Comparison of ENCODE assay signal across 8 mouse cellular contexts in the genomic region with DNA sequence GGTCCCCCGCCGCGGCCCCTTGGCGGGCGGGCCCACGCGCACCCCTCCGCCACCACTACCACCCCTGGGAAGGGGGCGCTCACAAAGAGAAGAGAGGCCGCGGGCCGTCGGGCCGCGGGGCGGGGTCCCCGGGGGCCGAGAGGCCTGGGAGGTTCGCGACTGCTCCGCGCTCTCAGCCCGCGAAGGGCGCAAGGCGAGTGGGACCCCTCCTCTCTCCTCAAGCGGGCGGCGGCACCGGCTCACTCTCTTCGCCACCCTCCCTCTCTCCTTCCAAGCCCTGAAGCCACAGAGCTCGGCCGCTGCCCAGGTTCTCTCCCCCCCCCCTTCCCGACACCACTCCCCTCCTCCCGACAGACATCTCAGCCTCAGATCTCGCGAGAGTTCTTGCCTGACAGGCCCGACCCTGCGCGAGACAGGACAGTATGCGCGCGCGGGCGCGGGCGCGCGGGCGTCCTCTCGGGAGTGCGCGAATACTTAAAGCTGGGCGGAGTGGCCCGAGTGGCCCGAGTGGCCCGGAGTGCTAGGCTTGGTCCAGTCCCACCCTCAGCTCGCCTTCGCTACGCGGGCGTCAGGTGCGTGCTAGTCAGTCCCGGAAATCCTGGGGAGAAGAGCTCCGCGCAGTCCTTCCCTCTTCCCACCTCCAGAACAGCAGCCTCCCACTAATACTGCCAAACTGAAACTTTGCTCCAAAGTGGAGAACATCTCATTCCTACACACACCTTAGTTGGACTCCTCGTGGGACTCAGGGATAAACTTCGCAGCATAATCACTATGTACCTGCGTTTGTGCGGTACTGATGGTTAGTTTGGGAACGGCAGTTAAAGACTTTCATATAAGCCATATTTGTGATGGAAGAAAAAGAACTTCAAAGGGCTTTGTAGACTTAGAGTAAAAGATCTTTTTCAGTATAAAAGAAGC. TPM values are rescaled to one million over a fixed set of nuclear protein-coding genes. Genes with fewer than 3 reads are reported as not detected.
DNase-seq lines count a peak whose midpoint lies in the region; ATAC-seq and TF ChIP-seq lines count a peak whose summit lies in the region.

Taok1 (minus strand) TSS at position 278 of the 918 bp plus-strand sequence.

- H3K9me3 ChIP-seq in embryonic facial prominence, embryonic 14.5 days (ENCODE audit: control insufficient read depth, low read length) = no peaks in the 10 kb centered on the region
- no peaks in the 10 kb centered on the region for H3K9me3 ChIP-seq in limb, embryonic 13.5 days
- H3K9me3 ChIP-seq in midbrain, embryonic 16.5 days (replicated peaks; ENCODE audit: control insufficient read depth, low read length, poor library complexity, severe bottlenecking) = no peaks in the 10 kb centered on the region

- peaks cover 5% of the 10 kb centered on the region; the same call in 1 of the 2 replicates for H3K79me2 ChIP-seq in heart, adult 2 months (replicated peaks; ENCODE audit: control insufficient read depth, insufficient read depth, low read length)

- peak within 1 kb of the TSS; percentile 97 for H3K4me3 ChIP-seq in embryonic facial prominence, embryonic 14.5 days (ENCODE audit: low read depth, low read length)
- H3K4me3 ChIP-seq in heart, adult 2 months = peak within 1 kb of the TSS; percentile 87
- peak within 1 kb of the TSS; percentile 97 for H3K4me3 ChIP-seq in limb, embryonic 13.5 days
- H3K4me3 ChIP-seq in midbrain, embryonic 16.5 days (ENCODE audit: low read depth, low read length) = peak within 1 kb of the TSS; percentile 100

- intact Hi-C loops in heart, adult 2 months (cut with DNase I) = loop anchor here (2.0 to 5.0 kb wide), 4 partner anchors 21 to 560 kb away; partner anchors contain the start of genes Git1, Ssh2 and Traf4

- peak within 1 kb of the TSS; percentile 97 for H3K27ac ChIP-seq in embryonic facial prominence, embryonic 14.5 days (replicated peaks; ENCODE audit: low read depth, low read length)
- peak within 1 kb of the TSS; percentile 99 for H3K27ac ChIP-seq in heart, adult 2 months
- peak within 1 kb of the TSS; percentile 97 for H3K27ac ChIP-seq in limb, embryonic 13.5 days
- H3K27ac ChIP-seq in midbrain, embryonic 16.5 days (ENCODE audit: low read length) = peak within 1 kb of the TSS; percentile 96

- 1% methylated on average over 32 of the region's 71 CpGs for WGBS in embryonic facial prominence, embryonic 14.5 days
- under 1% methylated on average over 66 of the region's 71 CpGs for WGBS in heart, adult 2 months
- under 1% methylated on average over 56 of the region's 71 CpGs for WGBS in limb, embryonic 13.5 days
- under 1% methylated on average over 60 of the region's 71 CpGs for whole genome bisulfite sequencing in midbrain, embryonic 16.5 days

- H3K36me3 ChIP-seq in embryonic facial prominence, embryonic 14.5 days (ENCODE audit: control insufficient read depth, insufficient read depth, low read length) = 0 out of 2 replicates have a peak, but pooled peaks cover 5% of the 10 kb centered on the region
- H3K36me3 ChIP-seq in heart, adult 2 months (ENCODE audit: control insufficient read depth, insufficient read depth, low read length) = peaks cover 17% of the 10 kb centered on the region
- 0 out of 2 replicates have a peak, but pooled peaks cover 7% of the 10 kb centered on the region for H3K36me3 ChIP-seq in limb, embryonic 13.5 days
- no peaks in the 10 kb centered on the region for H3K36me3 ChIP-seq in midbrain, embryonic 16.5 days (ENCODE audit: control insufficient read depth, insufficient read depth, low read length)

- H3K9ac ChIP-seq in embryonic facial prominence, embryonic 14.5 days (ENCODE audit: low read depth, low read length) = peak within 1 kb of the TSS; percentile 100
- H3K9ac ChIP-seq in heart, adult 2 months (ENCODE audit: low read depth, low read length) = peak within 1 kb of the TSS; percentile 93
- peak within 1 kb of the TSS; percentile 99 for H3K9ac ChIP-seq in limb, embryonic 13.5 days
- peak within 1 kb of the TSS; percentile 99 for H3K9ac ChIP-seq in midbrain, embryonic 16.5 days (ENCODE audit: low read depth, low read length)

- ATAC-seq in embryonic facial prominence, embryonic 14.5 days (ENCODE audit: low read depth) = peak; percentile 94
- ATAC-seq in limb, embryonic 13.5 days (ENCODE audit: low FRiP score, low read depth) = peak; percentile 92
- peak; percentile 93 for ATAC-seq in midbrain, embryonic 16.5 days

- TF ChIP-seq EP300 in heart, adult 2 months (IDR thresholded peaks at IDR 0.05; ENCODE audit: insufficient read depth, low read depth, low read length) = no peak

- H3K4me2 ChIP-seq in embryonic facial prominence, embryonic 14.5 days (ENCODE audit: low read depth, low read length) = peak within 1 kb of the TSS; percentile 86
- H3K4me2 ChIP-seq in limb, embryonic 13.5 days (replicated peaks) = peak within 1 kb of the TSS; percentile 93
- peak within 1 kb of the TSS; percentile 89 for H3K4me2 ChIP-seq in midbrain, embryonic 16.5 days (ENCODE audit: low read length)

- no peak for TF ChIP-seq CTCF in heart, adult 2 months (IDR thresholded peaks at IDR 0.05)

- peaks cover 10% of the 10 kb centered on the region for H3K4me1 ChIP-seq in embryonic facial prominence, embryonic 14.5 days (ENCODE audit: control insufficient read depth, insufficient read depth, low read length)
- peaks cover 9% of the 10 kb centered on the region for H3K4me1 ChIP-seq in heart, adult 2 months (ENCODE audit: control insufficient read depth, insufficient read depth, low read length)
- peaks cover 17% of the 10 kb centered on the region for H3K4me1 ChIP-seq in limb, embryonic 13.5 days
- peaks cover 30% of the 10 kb centered on the region for H3K4me1 ChIP-seq in midbrain, embryonic 16.5 days (ENCODE audit: control insufficient read depth, insufficient read depth, low read length)

- TF ChIP-seq POLR2A in heart, adult 2 months (IDR thresholded peaks at IDR 0.05; ENCODE audit: insufficient read depth, low read depth, low read length) = peak; percentile 92

- no peaks in the 10 kb centered on the region for H3K27me3 ChIP-seq in embryonic facial prominence, embryonic 14.5 days (replicated peaks; ENCODE audit: control insufficient read depth, insufficient read depth, low read length)
- H3K27me3 ChIP-seq in heart, adult 2 months (ENCODE audit: control insufficient read depth, insufficient read depth, low read length) = no peaks in the 10 kb centered on the region
- no peaks in the 10 kb centered on the region for H3K27me3 ChIP-seq in limb, embryonic 13.5 days
- no peaks in the 10 kb centered on the region for H3K27me3 ChIP-seq in midbrain, embryonic 16.5 days (ENCODE audit: control insufficient read depth, insufficient read depth, low read depth, low read length)

- DNase-seq in 3T3-L1 (ENCODE audit: low read depth, low spot score) = peak; percentile 97
- peak; percentile 75 to 94 for DNase-seq in adrenal gland, postnatal 4 days (ENCODE audit: low spot score in 2 of 2)
- DNase-seq in embryonic facial prominence, embryonic 14.5 days (ENCODE audit: low spot score) = peak; percentile 99
- DNase-seq in heart, adult 2 months = peak; percentile 94 to 96
- peak; percentile 95 to 96 for DNase-seq in kidney, adult 8-10 months
- DNase-seq in spleen, postnatal 10 days (ENCODE audit: low spot score in 2 of 2) = peak; percentile 91 to 98

RNA-seq across cellular contexts. Expression of gene Taok1, which starts in this region (rescaled TPM):
- 10 to 100 TPM; 56.7 to 59.7 TPM for total RNA-seq in adrenal gland, postnatal 4 days (2021)
- 19.1 and 19.6 TPM in 2 replicates for polyA plus RNA-seq in embryonic facial prominence, embryonic 14.5 days (2014; fragmentation: Nextera tagmentation; extraction: Ambion mirVana)
- total RNA-seq in heart, adult 2 months (2021) = 10 to 100 TPM; 50.9 to 56.8 TPM
- polyA plus RNA-seq in heart, adult 2 months (2012; rRNA removed) = 7.8 and 18.2 TPM in 2 replicates
- polyA plus RNA-seq in limb, embryonic 13.5 days (2015; fragmentation: Nextera tagmentation; extraction: Ambion mirVana) = 14.5 and 14.6 TPM in 2 replicates
- polyA plus RNA-seq in midbrain, embryonic 16.5 days (2015; fragmentation: Nextera tagmentation; extraction: Ambion mirVana) = 25.3 and 25.4 TPM in 2 replicates

Comparison
In these comparisons a context has a peak if more than half of its experiments do, and no peak if none do; other contexts are left out.
1. Peak in every context shown above with its lines: DNase-seq, ATAC-seq, H3K4me3 ChIP-seq and H3K27ac ChIP-seq.